Mouse (Mus musculus): ENCODE measurements around the gene Hrnr. TPM values are rescaled to one million over a fixed set of nuclear protein-coding genes. Genes with fewer than 3 reads are reported as not detected.
A peak's percentile ranks its signal among the peaks of the same experiment; 100 is the strongest.

Gene Hrnr
- polyA plus RNA-seq, 1 experiment from 2014 or later, result not detected

DNA sequence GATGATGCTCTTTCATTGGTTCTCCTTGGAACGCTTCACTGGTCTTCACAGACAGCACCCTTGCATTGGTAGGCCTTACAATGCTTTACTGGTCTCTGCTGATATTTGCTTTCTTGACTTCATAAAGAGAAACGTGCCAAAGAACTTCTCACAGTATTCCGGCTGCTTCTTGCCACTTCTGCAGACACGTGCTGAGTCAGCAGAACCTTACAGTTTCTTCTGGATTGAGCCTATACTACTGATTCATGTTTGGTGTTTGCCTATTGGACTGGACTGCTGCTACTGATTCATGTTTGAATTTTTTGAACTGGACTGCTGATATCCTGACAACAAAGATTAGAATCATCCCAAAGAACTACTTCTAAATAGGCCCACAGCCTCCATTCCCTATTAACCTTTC, 20.5 kb downstream of the Hrnr start:
- Histone ChIP-seq H3K27ac (ENCODE audit: low read depth) (no peak overlapping the region), H3K4me3 (ENCODE audit: low read depth, low read length) (no peak overlapping the region), H3K27me3 (replicated peaks; ENCODE audit: control insufficient read depth, insufficient read depth, low read length) (no peaks in the 10 kb centered on the region), H3K36me3 (ENCODE audit: control insufficient read depth, insufficient read depth, low read length) (no peaks in the 10 kb centered on the region), H3K4me2 (ENCODE audit: low read length) (no peak overlapping the region), H3K9ac (ENCODE audit: low read length) (no peak overlapping the region), H3K4me1 (replicated peaks; ENCODE audit: control insufficient read depth, insufficient read depth, low read length) (no peaks in the 10 kb centered on the region), H3K9me3 (ENCODE audit: control insufficient read depth, low read length) (no peaks in the 10 kb centered on the region)
- DNase-seq (ENCODE audit: low spot score) (no peak), ATAC-seq (replicated peaks; ENCODE audit: low FRiP score, low TSS enrichment, low read depth) (no peak)
- WGBS, result 88% methylated on average over 4 of the region's 4 CpGs

DNA sequence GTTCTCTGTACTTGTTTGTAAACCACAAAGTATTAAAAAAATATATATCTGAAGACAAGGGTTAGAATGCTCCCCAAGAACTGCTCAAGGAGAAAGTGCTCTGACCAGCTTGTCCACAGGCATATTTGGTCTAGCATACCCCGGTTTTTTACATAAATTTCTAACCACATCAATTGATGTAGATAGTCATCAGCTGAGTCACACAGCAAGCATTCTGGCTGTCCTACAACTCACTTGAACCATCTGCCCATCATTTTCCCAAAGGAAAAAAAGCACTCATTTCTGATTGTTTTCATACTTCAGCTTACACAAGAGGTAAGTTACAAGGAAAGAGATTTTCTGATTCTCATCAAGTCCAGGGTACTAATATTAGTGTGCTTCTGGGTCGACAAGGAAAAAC, 27.3 kb downstream of the Hrnr start:
- WGBS, result 79% methylated on average over 2 of the region's 2 CpGs
- DNase-seq (ENCODE audit: low spot score), result no peak
- no peak overlapping the region for H3K9ac ChIP-seq (ENCODE audit: low read length)
- ATAC-seq (replicated peaks; ENCODE audit: low FRiP score, low TSS enrichment, low read depth), result no peak
- no peaks in the 10 kb centered on the region for H3K36me3 ChIP-seq (ENCODE audit: control insufficient read depth, insufficient read depth, low read length)
- H3K4me3 ChIP-seq (ENCODE audit: low read depth, low read length), result no peak overlapping the region
- H3K9me3 ChIP-seq (ENCODE audit: control insufficient read depth, low read length), result no peaks in the 10 kb centered on the region
- no peaks in the 10 kb centered on the region for H3K4me1 ChIP-seq (replicated peaks; ENCODE audit: control insufficient read depth, insufficient read depth, low read length)
- no peak overlapping the region for H3K4me2 ChIP-seq (ENCODE audit: low read length)
- H3K27me3 ChIP-seq (replicated peaks; ENCODE audit: control insufficient read depth, insufficient read depth, low read length), result no peaks in the 10 kb centered on the region
- no peak overlapping the region for H3K27ac ChIP-seq (ENCODE audit: low read depth)

DNA sequence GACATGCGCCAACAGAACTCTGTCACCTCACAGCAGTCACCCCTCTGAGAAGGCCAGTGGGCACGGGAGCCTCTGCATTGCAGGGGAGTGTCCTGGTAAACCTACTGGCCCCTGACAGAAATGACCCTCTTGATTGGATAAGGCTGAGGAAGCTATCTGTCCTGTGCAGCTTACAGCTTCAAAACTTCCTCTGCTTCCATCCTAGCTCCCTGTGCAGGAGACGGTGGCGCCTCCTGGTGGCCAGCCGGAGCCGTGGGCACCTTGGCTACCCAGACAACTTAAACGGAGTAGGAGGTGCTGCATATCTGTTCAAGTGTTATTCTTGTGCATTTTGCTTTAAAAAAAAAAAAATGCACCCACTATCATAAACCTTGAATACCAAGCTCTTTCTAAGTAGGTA, 40.5 kb downstream of the Hrnr start:
- Histone ChIP-seq H3K9ac (ENCODE audit: low read length) (no peak overlapping the region), H3K4me2 (ENCODE audit: low read length) (no peak overlapping the region), H3K27ac (ENCODE audit: low read depth) (no peak overlapping the region), H3K4me3 (ENCODE audit: low read depth, low read length) (no peak overlapping the region), H3K4me1 (replicated peaks; ENCODE audit: control insufficient read depth, insufficient read depth, low read length) (no peaks in the 10 kb centered on the region), H3K36me3 (ENCODE audit: control insufficient read depth, insufficient read depth, low read length) (no peaks in the 10 kb centered on the region), H3K9me3 (ENCODE audit: control insufficient read depth, low read length) (no peaks in the 10 kb centered on the region), H3K27me3 (replicated peaks; ENCODE audit: control insufficient read depth, insufficient read depth, low read length) (no peaks in the 10 kb centered on the region)
- 21% methylated on average over 7 of the region's 7 CpGs for WGBS
- DNase-seq (ENCODE audit: low spot score) (peak; percentile 69), ATAC-seq (replicated peaks; ENCODE audit: low FRiP score, low TSS enrichment, low read depth) (no peak)

DNA sequence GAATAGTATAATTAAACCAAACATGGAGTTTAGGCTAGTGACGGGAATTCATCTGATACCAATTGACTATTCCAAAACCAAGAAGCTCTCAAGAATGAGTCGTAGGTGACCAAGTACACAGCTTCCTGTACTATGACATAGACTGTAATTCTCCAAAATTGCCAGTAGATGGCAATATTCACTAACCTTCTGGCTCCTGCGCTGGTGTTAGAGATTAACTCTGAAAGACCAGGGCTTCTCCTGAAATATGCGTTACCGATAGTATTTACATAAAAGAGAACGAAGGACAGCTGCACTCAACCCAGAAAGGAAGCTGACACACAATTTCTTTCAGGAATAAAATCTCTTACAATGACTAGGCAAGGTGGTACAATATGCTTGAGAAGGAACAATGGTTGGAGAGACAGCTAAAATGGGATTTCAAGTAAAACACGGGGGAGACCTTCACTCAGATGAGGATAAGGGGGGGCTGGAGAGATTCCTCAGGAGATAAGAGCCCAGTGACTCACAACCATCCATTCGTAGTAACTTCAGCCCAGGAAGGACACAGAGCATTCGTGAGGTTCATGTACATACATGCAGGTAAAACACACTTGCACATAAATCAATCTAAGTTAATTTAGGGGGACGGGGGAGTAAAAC, 42.5 kb downstream of the Hrnr start:
- no peak for DNase-seq (ENCODE audit: low spot score)
- H3K4me2 ChIP-seq (ENCODE audit: low read length), result peak overlapping the region; percentile 30; the same call in 1 of the 2 replicates
- peak; percentile 72 for ATAC-seq (replicated peaks; ENCODE audit: low FRiP score, low TSS enrichment, low read depth)
- 10% methylated on average over 10 of the region's 10 CpGs for WGBS
- no peak overlapping the region for H3K27ac ChIP-seq (ENCODE audit: low read depth)
- no peaks in the 10 kb centered on the region for H3K9me3 ChIP-seq (ENCODE audit: control insufficient read depth, low read length)
- H3K36me3 ChIP-seq (ENCODE audit: control insufficient read depth, insufficient read depth, low read length), result no peaks in the 10 kb centered on the region
- no peak overlapping the region for H3K4me3 ChIP-seq (ENCODE audit: low read depth, low read length)
- no peaks in the 10 kb centered on the region for H3K27me3 ChIP-seq (replicated peaks; ENCODE audit: control insufficient read depth, insufficient read depth, low read length)
- H3K9ac ChIP-seq (ENCODE audit: low read length), result no peak overlapping the region
- no peaks in the 10 kb centered on the region for H3K4me1 ChIP-seq (replicated peaks; ENCODE audit: control insufficient read depth, insufficient read depth, low read length)

DNA sequence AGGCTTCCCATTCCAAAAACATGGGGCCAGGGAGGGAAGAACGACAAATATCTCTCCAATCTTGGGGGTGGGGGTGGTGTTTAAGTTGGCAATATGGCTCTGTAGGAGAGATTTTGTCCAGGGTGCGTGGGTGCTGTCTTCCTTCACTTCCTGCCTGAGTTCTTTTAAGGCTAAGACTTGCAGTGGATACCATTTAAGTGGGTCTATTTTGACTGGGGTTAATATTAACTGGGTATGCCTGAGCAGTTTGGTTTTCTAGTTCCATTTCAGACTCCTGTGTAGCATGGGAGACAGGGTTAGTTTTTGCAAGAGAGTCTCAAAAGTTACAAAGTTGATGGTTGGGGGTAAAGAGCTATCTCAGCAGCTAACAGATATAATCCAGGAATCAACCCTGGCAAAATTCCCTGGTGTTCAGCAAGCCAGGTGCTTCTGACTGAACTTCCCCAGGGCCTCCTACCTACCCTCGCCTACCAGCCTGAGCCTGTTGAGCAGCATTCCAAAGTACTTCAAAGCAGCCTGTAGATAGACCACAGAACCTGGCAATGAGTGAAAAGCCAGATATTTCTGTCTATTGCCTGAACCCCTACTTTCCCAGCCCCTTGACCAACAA, 47.5 kb downstream of the Hrnr start:
- ATAC-seq (replicated peaks; ENCODE audit: low FRiP score, low TSS enrichment, low read depth) (0 out of 2 replicates have a peak, but pooled peaks have one; percentile 59), DNase-seq (ENCODE audit: low spot score) (no peak)
- no peak overlapping the region for H3K4me2 ChIP-seq (ENCODE audit: low read length)
- no peaks in the 10 kb centered on the region for H3K4me1 ChIP-seq (replicated peaks; ENCODE audit: control insufficient read depth, insufficient read depth, low read length)
- no peak overlapping the region for H3K27ac ChIP-seq (ENCODE audit: low read depth)
- no peaks in the 10 kb centered on the region for H3K9me3 ChIP-seq (ENCODE audit: control insufficient read depth, low read length)
- no peaks in the 10 kb centered on the region for H3K27me3 ChIP-seq (replicated peaks; ENCODE audit: control insufficient read depth, insufficient read depth, low read length)
- H3K36me3 ChIP-seq (ENCODE audit: control insufficient read depth, insufficient read depth, low read length), result no peaks in the 10 kb centered on the region
- WGBS, result 56% methylated on average over 3 of the region's 3 CpGs
- no peak overlapping the region for H3K4me3 ChIP-seq (ENCODE audit: low read depth, low read length)
- no peak overlapping the region for H3K9ac ChIP-seq (ENCODE audit: low read length)

DNA sequence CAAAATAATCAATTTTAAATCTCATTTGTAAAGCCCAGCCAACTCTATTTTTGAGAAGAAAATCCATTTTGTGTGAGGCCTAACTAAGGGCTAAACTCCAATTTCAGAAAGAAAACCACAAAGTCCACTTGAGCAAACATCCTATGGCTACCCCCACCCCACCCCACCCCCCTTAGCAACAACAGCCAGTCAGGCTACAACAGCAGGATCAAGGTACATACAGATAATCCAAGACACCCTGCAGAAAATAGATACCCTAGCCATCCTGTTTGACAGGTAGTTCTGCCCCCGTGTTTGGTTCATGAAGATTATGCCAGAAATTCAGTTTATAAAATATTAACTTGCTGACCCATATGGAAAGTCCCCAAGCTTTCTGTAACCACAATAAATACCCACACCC, 48.6 kb downstream of the Hrnr start:
- 0 out of 2 replicates have a peak, but pooled peaks have one; percentile 59 for ATAC-seq (replicated peaks; ENCODE audit: low FRiP score, low TSS enrichment, low read depth)
- no peaks in the 10 kb centered on the region for H3K36me3 ChIP-seq (ENCODE audit: control insufficient read depth, insufficient read depth, low read length)
- no peaks in the 10 kb centered on the region for H3K27me3 ChIP-seq (replicated peaks; ENCODE audit: control insufficient read depth, insufficient read depth, low read length)
- H3K4me3 ChIP-seq (ENCODE audit: low read depth, low read length), result no peak overlapping the region
- no peak overlapping the region for H3K4me2 ChIP-seq (ENCODE audit: low read length)
- no peaks in the 10 kb centered on the region for H3K4me1 ChIP-seq (replicated peaks; ENCODE audit: control insufficient read depth, insufficient read depth, low read length)
- no peak overlapping the region for H3K9ac ChIP-seq (ENCODE audit: low read length)
- DNase-seq (ENCODE audit: low spot score), result no peak
- no peaks in the 10 kb centered on the region for H3K9me3 ChIP-seq (ENCODE audit: control insufficient read depth, low read length)
- no peak overlapping the region for H3K27ac ChIP-seq (ENCODE audit: low read depth)
- WGBS, result 75% methylated on average over 1 of the region's 1 CpGs

DNA sequence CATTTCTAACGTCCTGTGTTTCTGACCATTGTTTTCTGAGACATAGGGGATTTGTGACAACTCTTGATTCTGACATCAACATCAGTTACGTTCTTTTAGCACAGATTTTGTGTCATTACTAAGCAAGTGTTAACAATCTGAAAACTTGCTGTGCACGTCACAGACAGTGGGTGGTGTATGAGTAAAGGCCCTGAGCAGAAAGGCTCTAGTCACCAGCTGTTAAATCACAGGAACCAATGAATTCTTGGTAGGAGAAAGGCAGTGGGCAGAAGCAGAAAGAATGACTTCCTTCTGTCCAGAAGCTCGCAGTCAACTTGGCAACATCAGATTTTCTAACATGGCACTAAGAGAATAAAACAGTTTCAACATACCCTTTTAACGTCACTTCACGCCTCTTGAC, 53.9 kb downstream of the Hrnr start:
- Histone ChIP-seq H3K4me1 (replicated peaks; ENCODE audit: control insufficient read depth, insufficient read depth, low read length) (no peaks in the 10 kb centered on the region), H3K4me3 (ENCODE audit: low read depth, low read length) (no peak overlapping the region), H3K4me2 (ENCODE audit: low read length) (no peak overlapping the region), H3K27me3 (replicated peaks; ENCODE audit: control insufficient read depth, insufficient read depth, low read length) (no peaks in the 10 kb centered on the region), H3K9ac (ENCODE audit: low read length) (no peak overlapping the region), H3K27ac (ENCODE audit: low read depth) (no peak overlapping the region), H3K9me3 (ENCODE audit: control insufficient read depth, low read length) (no peaks in the 10 kb centered on the region), H3K36me3 (ENCODE audit: control insufficient read depth, insufficient read depth, low read length) (no peaks in the 10 kb centered on the region)
- ATAC-seq (replicated peaks; ENCODE audit: low FRiP score, low TSS enrichment, low read depth) (no peak), DNase-seq (ENCODE audit: low spot score) (no peak)
- WGBS, result 78% methylated on average over 6 of the region's 6 CpGs

DNA sequence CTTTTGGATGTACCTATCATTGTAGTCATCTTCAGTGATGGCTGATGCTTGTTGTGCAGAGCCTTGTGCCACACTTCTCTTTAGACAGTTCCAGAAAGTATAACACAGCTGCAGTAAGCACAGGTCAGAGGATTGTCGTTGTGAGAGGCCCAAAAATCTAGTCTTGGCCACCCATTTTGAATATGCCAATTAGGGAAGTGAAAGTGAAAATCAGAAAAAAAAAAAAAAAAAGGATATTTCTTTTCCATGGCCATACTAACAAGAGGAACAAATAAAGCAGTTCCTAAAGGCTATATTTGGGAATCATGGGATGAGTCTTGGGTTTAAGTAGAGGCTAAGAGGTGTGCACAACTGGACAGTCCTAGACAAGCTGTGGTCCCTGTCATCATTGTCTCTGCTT, 55.6 kb downstream of the Hrnr start:
- DNase-seq (ENCODE audit: low spot score), result no peak
- H3K9ac ChIP-seq (ENCODE audit: low read length), result no peak overlapping the region
- no peaks in the 10 kb centered on the region for H3K36me3 ChIP-seq (ENCODE audit: control insufficient read depth, insufficient read depth, low read length)
- H3K9me3 ChIP-seq (ENCODE audit: control insufficient read depth, low read length), result no peaks in the 10 kb centered on the region
- 68% methylated on average over 1 of the region's 1 CpGs for WGBS
- no peak for ATAC-seq (replicated peaks; ENCODE audit: low FRiP score, low TSS enrichment, low read depth)
- no peak overlapping the region for H3K4me3 ChIP-seq (ENCODE audit: low read depth, low read length)
- H3K4me1 ChIP-seq (replicated peaks; ENCODE audit: control insufficient read depth, insufficient read depth, low read length), result no peaks in the 10 kb centered on the region
- no peaks in the 10 kb centered on the region for H3K27me3 ChIP-seq (replicated peaks; ENCODE audit: control insufficient read depth, insufficient read depth, low read length)
- H3K27ac ChIP-seq (ENCODE audit: low read depth), result no peak overlapping the region
- no peak overlapping the region for H3K4me2 ChIP-seq (ENCODE audit: low read length)

DNA sequence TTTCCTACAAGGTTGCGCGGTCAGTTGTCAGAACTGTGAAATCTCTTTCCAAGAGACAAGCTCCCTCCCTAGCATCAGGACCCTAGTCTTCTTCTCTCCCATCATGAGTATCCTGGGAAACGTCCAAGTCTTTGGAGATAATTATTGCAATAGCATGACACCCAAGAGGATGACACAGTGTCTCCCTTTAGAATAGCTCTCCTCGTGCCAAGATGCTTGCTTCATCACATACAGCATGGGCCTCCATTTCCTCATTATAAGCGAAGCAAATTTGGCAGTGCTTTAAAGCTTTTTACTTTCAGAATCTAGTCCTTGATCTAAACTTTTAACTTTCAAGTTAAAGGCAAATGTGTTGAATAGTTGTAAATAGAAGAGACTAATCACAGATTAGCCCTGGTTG, 56.1 kb downstream of the Hrnr start:
- Histone ChIP-seq H3K4me1 (replicated peaks; ENCODE audit: control insufficient read depth, insufficient read depth, low read length) (no peaks in the 10 kb centered on the region), H3K36me3 (ENCODE audit: control insufficient read depth, insufficient read depth, low read length) (no peaks in the 10 kb centered on the region), H3K4me3 (ENCODE audit: low read depth, low read length) (no peak overlapping the region), H3K4me2 (ENCODE audit: low read length) (no peak overlapping the region), H3K9ac (ENCODE audit: low read length) (no peak overlapping the region), H3K27ac (ENCODE audit: low read depth) (no peak overlapping the region), H3K9me3 (ENCODE audit: control insufficient read depth, low read length) (no peaks in the 10 kb centered on the region), H3K27me3 (replicated peaks; ENCODE audit: control insufficient read depth, insufficient read depth, low read length) (no peaks in the 10 kb centered on the region)
- ATAC-seq (replicated peaks; ENCODE audit: low FRiP score, low TSS enrichment, low read depth) (no peak), DNase-seq (ENCODE audit: low spot score) (no peak)
- WGBS, result 85% methylated on average over 5 of the region's 5 CpGs
